Mouse (Mus musculus) embryo, embryonic 11 days (tissue): ENCODE measurements at regions not wholly inside any gene's neighbourhood (a gene's known extent, or its start where the extent isn't known, plus 50 kb on each side); places are given as distances from the start of the nearest gene placed in this dataset.
A peak's percentile ranks its signal among the peaks of the same experiment; 100 is the strongest.

Experiments
- DNase-seq: peaks from one replicate; pipeline ENCODE4 v3.0.0-alpha.2; 2015

GRCm38 (mm10) chr12:65822285-65822684 lies 461.9 kb downstream of the Rpl10l start:
- DNase-seq = no peak

GRCm38 (mm10) chr12:65799060-65799459 lies 485.1 kb downstream of the Rpl10l start:
- DNase-seq = no peak

- DNase-seq = peak; percentile 2
These were observed 512.7 kb downstream of the Rpl10l start for GRCm38 (mm10) chr12:65771531-65771930.
